ENCODE assay signal across 8 mouse cellular contexts in the genomic region with DNA sequence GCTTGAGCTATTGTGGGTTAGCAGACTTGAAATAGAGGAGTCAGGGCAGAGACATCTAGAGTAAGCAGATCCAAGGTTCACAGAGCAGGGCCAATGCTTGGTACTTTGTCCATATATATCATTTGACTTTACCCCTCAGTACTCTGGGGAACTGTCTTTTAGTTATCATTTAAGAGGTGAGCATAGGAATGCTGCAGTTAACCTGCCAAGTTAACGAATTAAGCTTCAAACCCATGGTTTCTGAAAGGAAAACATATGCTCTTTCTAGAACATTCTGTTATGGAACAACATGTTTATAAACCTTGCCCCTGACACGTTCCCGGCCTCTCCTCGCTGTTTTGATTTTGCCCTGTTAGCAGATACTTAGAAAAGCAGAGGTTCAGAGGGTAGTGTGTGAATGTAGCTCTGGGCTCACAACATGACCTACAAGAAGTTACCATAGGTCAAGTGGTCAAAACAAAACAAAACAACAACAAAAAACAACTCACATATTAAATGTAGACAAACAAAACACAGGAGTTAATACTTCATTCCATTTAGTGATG. TPM values are rescaled to one million over a fixed set of nuclear protein-coding genes. Genes with fewer than 3 reads are reported as not detected.
DNase-seq lines count a peak whose midpoint lies in the region; ATAC-seq and TF ChIP-seq lines count a peak whose summit lies in the region.
"Had no signal": no experiment of that assay in that cellular context is flagged by ENCODE, and none has a peak within 500 bp of the region (broad histone marks: within the 10 kb centered on the region; RNA-seq: fewer than 3 reads in every experiment).

No protein-coding gene starts in this region.

- peak overlapping the region; percentile 71 for H3K4me2 ChIP-seq in embryonic facial prominence, embryonic 15.5 days (replicated peaks)
- H3K4me2 ChIP-seq in intestine, embryonic 16.5 days (ENCODE audit: low read depth, low read length), result peak overlapping the region; percentile 88
- H3K4me2 ChIP-seq in neural tube, embryonic 13.5 days, result peak overlapping the region; percentile 92

- H3K27ac ChIP-seq in left cerebral cortex, adult 2 months, result no peak overlapping the region
- H3K27ac ChIP-seq in embryonic facial prominence, embryonic 15.5 days (replicated peaks), result 0 out of 2 replicates have a peak overlapping the region, but pooled peaks have one; percentile 82
- H3K27ac ChIP-seq in intestine, embryonic 16.5 days (ENCODE audit: low read length), result no peak overlapping the region
- H3K27ac ChIP-seq in neural tube, embryonic 13.5 days (replicated peaks), result peak overlapping the region; percentile 74; the same call in 1 of the 2 replicates

- intact Hi-C loops in left cerebral cortex, adult 2 months (cut with DNase I), result no loop called here
- intact Hi-C loops in left cerebral cortex, postnatal 25 days (cut with DNase I), result no loop called here

- H3K9me3 ChIP-seq in embryonic facial prominence, embryonic 15.5 days (replicated peaks), result no peaks in the 10 kb centered on the region
- no peaks in the 10 kb centered on the region for H3K9me3 ChIP-seq in intestine, embryonic 16.5 days (ENCODE audit: control insufficient read depth, low read length)
- no peaks in the 10 kb centered on the region for H3K9me3 ChIP-seq in neural tube, embryonic 13.5 days

- TF ChIP-seq CTCF in left cerebral cortex, adult 2 months (IDR thresholded peaks at IDR 0.05), result no peak

- DNase-seq in left cerebral cortex, adult 2 months (ENCODE audit: extremely low spot score in 1 of 2, low spot score in 2 of 2), result no peak
- DNase-seq in left cerebral cortex, postnatal 25 days (ENCODE audit: low spot score in 2 of 2), result no peak
- DNase-seq in urinary bladder, postnatal 4 days (ENCODE audit: low spot score in 2 of 2), result no peak
- DNase-seq in thymus, postnatal 36 days, result no peak

- H3K4me1 ChIP-seq in embryonic facial prominence, embryonic 15.5 days, result peaks cover 26% of the 10 kb centered on the region
- H3K4me1 ChIP-seq in intestine, embryonic 16.5 days (ENCODE audit: control insufficient read depth, insufficient read depth, low read length), result peaks cover 10% of the 10 kb centered on the region
- peaks cover 25% of the 10 kb centered on the region; the same call in 1 of the 2 replicates for H3K4me1 ChIP-seq in neural tube, embryonic 13.5 days (replicated peaks)

- peak overlapping the region; percentile 53; the same call in 1 of the 2 replicates for H3K4me3 ChIP-seq in left cerebral cortex, adult 2 months
- peak overlapping the region; percentile 65 for H3K4me3 ChIP-seq in embryonic facial prominence, embryonic 15.5 days (replicated peaks)
- peak overlapping the region; percentile 78 for H3K4me3 ChIP-seq in intestine, embryonic 16.5 days (ENCODE audit: low read length)
- peak overlapping the region; percentile 61 for H3K4me3 ChIP-seq in neural tube, embryonic 13.5 days

- H3K9ac ChIP-seq in embryonic facial prominence, embryonic 15.5 days, result peak overlapping the region; percentile 80; the same call in 1 of the 2 replicates
- H3K9ac ChIP-seq in intestine, embryonic 16.5 days (ENCODE audit: low read depth, low read length), result 0 out of 2 replicates have a peak overlapping the region, but pooled peaks have one; percentile 82
- peak overlapping the region; percentile 80; the same call in 1 of the 2 replicates for H3K9ac ChIP-seq in neural tube, embryonic 13.5 days

- H3K36me3 ChIP-seq in embryonic facial prominence, embryonic 15.5 days, result no peaks in the 10 kb centered on the region
- no peaks in the 10 kb centered on the region for H3K36me3 ChIP-seq in intestine, embryonic 16.5 days (ENCODE audit: control insufficient read depth, insufficient read depth, low read length)
- no peaks in the 10 kb centered on the region for H3K36me3 ChIP-seq in neural tube, embryonic 13.5 days

- H3K27me3 ChIP-seq in embryonic facial prominence, embryonic 15.5 days, result no peaks in the 10 kb centered on the region
- no peaks in the 10 kb centered on the region for H3K27me3 ChIP-seq in intestine, embryonic 16.5 days (replicated peaks; ENCODE audit: control insufficient read depth, insufficient read depth, low read length)
- H3K27me3 ChIP-seq in neural tube, embryonic 13.5 days, result no peaks in the 10 kb centered on the region

- WGBS in embryonic facial prominence, embryonic 15.5 days, result 85% methylated on average over 4 of the region's 4 CpGs
- 68% methylated on average over 4 of the region's 4 CpGs for WGBS in intestine, embryonic 16.5 days
- 89% methylated on average over 4 of the region's 4 CpGs for WGBS in neural tube, embryonic 13.5 days

- no peak for ATAC-seq in embryonic facial prominence, embryonic 15.5 days (ENCODE audit: insufficient number of reproducible peaks, low FRiP score, low TSS enrichment, low read depth)
- no peak for ATAC-seq in intestine, embryonic 16.5 days
- ATAC-seq in neural tube, embryonic 13.5 days (ENCODE audit: low read depth), result no peak

RNA-seq across cellular contexts. Expression of a gene that starts 1.0 kb away (rescaled TPM):
- 1 to 10 TPM; 5.5 to 6.3 TPM for total RNA-seq in left cerebral cortex, adult 2 months (2021)
- 1 to 10 TPM; 4.0 to 4.2 TPM for total RNA-seq in left cerebral cortex, postnatal 25 days (2021)
- polyA plus RNA-seq in embryonic facial prominence, embryonic 15.5 days (2015; fragmentation: Nextera tagmentation; extraction: Ambion mirVana), result 21.7 and 23.3 TPM in 2 replicates
- polyA plus RNA-seq in intestine, embryonic 16.5 days (2015; fragmentation: Nextera tagmentation; extraction: Ambion mirVana), result 9.1 and 9.2 TPM in 2 replicates
- 6.6 and 9.7 TPM in 2 replicates for polyA plus RNA-seq in neural tube, embryonic 13.5 days (2015; fragmentation: Nextera tagmentation; extraction: Ambion mirVana)
- polyA plus RNA-seq: erythroblast, embryonic 14.5 days had no signal

Comparison
In these comparisons a context has a peak if more than half of its experiments do, and no peak if none do; other contexts are left out.
1. H3K27ac ChIP-seq: peak in embryonic facial prominence, embryonic 15.5 days (single experiment) and neural tube, embryonic 13.5 days (single experiment); none in left cerebral cortex, adult 2 months (single experiment) and intestine, embryonic 16.5 days (single experiment).
2. Peak in every context shown above with its lines, with median percentiles within 50 percentile points of each other: H3K4me3 ChIP-seq, H3K4me2 ChIP-seq and H3K9ac ChIP-seq.